ENCODE assay signal across 8 mouse cellular contexts in genomic region chr6:108661890-108662289, GRCm38 (mm10). TPM values are rescaled to one million over a fixed set of nuclear protein-coding genes. Genes with fewer than 3 reads are reported as not detected.
DNase-seq lines count a peak whose midpoint lies in the region; ATAC-seq and TF ChIP-seq lines count a peak whose summit lies in the region.

No protein-coding gene starts in this region.

- H3K4me1 ChIP-seq in heart, embryonic 10.5 days = peaks cover 39% of the 10 kb centered on the region
- peaks cover 28% of the 10 kb centered on the region for H3K4me1 ChIP-seq in forebrain, embryonic 12.5 days
- peaks cover 0 to 3% of the 10 kb centered on the region in 2 experiments; a peak in 2 of 4 replicates for H3K4me1 ChIP-seq in liver, embryonic 14.5 days (replicated peaks; ENCODE audit: control insufficient read depth in 2 of 2, insufficient read depth in 2 of 2, low read length in 1 of 2)

- no peak for TF ChIP-seq CTCF in liver, embryonic 14.5 days (IDR thresholded peaks at IDR 0.05; ENCODE audit: low read depth)

- intact Hi-C loops in heart, postnatal 14 days (cut with DNase I) = loop anchor here (2.0 to 5.0 kb wide), 4 partner anchors 47 to 237 kb away; no protein-coding TSS in a partner anchor

- H3K27ac ChIP-seq in heart, embryonic 10.5 days = peak overlapping the region; percentile 96; the same call in 1 of the 2 replicates
- H3K27ac ChIP-seq in forebrain, embryonic 12.5 days = no peak overlapping the region
- H3K27ac ChIP-seq in liver, embryonic 14.5 days = no peak overlapping the region

- peak overlapping the region; percentile 99; the same call in 1 of the 2 replicates for H3K4me2 ChIP-seq in forebrain, embryonic 12.5 days
- peak overlapping the region; percentile 41 for H3K4me2 ChIP-seq in liver, embryonic 14.5 days (ENCODE audit: low read depth)

- 0 out of 2 replicates have a peak overlapping the region, but pooled peaks have one; percentile 75 for H3K9ac ChIP-seq in forebrain, embryonic 12.5 days
- H3K9ac ChIP-seq in liver, embryonic 14.5 days (replicated peaks) = no peak overlapping the region

- H3K27me3 ChIP-seq in heart, embryonic 10.5 days (ENCODE audit: insufficient read depth, poor library complexity, severe bottlenecking) = peaks cover 15% of the 10 kb centered on the region; the same call in 1 of the 2 replicates
- peaks cover 29% of the 10 kb centered on the region for H3K27me3 ChIP-seq in forebrain, embryonic 12.5 days
- peaks cover 39% of the 10 kb centered on the region for H3K27me3 ChIP-seq in liver, embryonic 14.5 days (ENCODE audit: control insufficient read depth, insufficient read depth, low read length)

- TF ChIP-seq EP300 in liver, embryonic 14.5 days (IDR thresholded peaks at IDR 0.05; ENCODE audit: low read depth) = no peak

- no peak for DNase-seq in heart, embryonic 10.5 days (ENCODE audit: low spot score)
- no peak for DNase-seq in heart, postnatal 14 days
- peak; percentile 18 for DNase-seq in CD4-positive helper T cell, adult 2 months (ENCODE audit: low read depth, low spot score)
- DNase-seq in liver, embryonic 14.5 days (ENCODE audit: low read depth in 3 of 3, low spot score in 3 of 3) = no peak
- DNase-seq in layer of hippocampus, postnatal 14 days (ENCODE audit: low spot score in 2 of 2) = no peak
- no peak for DNase-seq in layer of hippocampus, adult 9-11 months
- DNase-seq in gastrocnemius, postnatal 25 days = no peak

- WGBS in heart, embryonic 10.5 days = 47% methylated on average over 6 of the region's 6 CpGs
- 55% methylated on average over 6 of the region's 6 CpGs for WGBS in forebrain, embryonic 12.5 days
- 42% methylated on average over 6 of the region's 6 CpGs for WGBS in liver, embryonic 14.5 days (ENCODE audit: insufficient replicate concordance)

- H3K36me3 ChIP-seq in heart, embryonic 10.5 days = peaks cover 20% of the 10 kb centered on the region
- peaks cover 7% of the 10 kb centered on the region; the same call in 1 of the 2 replicates for H3K36me3 ChIP-seq in forebrain, embryonic 12.5 days (replicated peaks)
- no peaks in the 10 kb centered on the region for H3K36me3 ChIP-seq in liver, embryonic 14.5 days (replicated peaks; ENCODE audit: control insufficient read depth, insufficient read depth, low read depth)

- ATAC-seq in forebrain, embryonic 12.5 days (ENCODE audit: low FRiP score) = no peak
- no peak for ATAC-seq in liver, embryonic 14.5 days (ENCODE audit: insufficient read depth)

- H3K9me3 ChIP-seq in heart, embryonic 10.5 days = no peaks in the 10 kb centered on the region
- H3K9me3 ChIP-seq in forebrain, embryonic 12.5 days = no peaks in the 10 kb centered on the region
- no peaks in the 10 kb centered on the region for H3K9me3 ChIP-seq in liver, embryonic 14.5 days (ENCODE audit: control insufficient read depth, low read length)

- H3K4me3 ChIP-seq in heart, embryonic 10.5 days = peak overlapping the region; percentile 74
- H3K4me3 ChIP-seq in forebrain, embryonic 12.5 days (replicated peaks) = peak overlapping the region; percentile 56
- peak overlapping the region in 1 of 2 experiments; percentile 51; a peak in 2 of 4 replicates for H3K4me3 ChIP-seq in liver, embryonic 14.5 days (ENCODE audit: insufficient read depth in 1 of 2, low read depth in 2 of 2, low read length in 2 of 2)

RNA-seq across cellular contexts. Expression of gene Bhlhe40, which starts 1.5 kb away (rescaled TPM):
- polyA plus RNA-seq in heart, embryonic 10.5 days (2016; fragmentation: Nextera tagmentation; extraction: Ambion mirVana) = 7.8 and 10.8 TPM in 2 replicates
- total RNA-seq in heart, postnatal 14 days (2021) = 10 to 100 TPM; 48.8 to 62.5 TPM
- 7.8 and 9.9 TPM in 2 replicates for polyA plus RNA-seq in forebrain, embryonic 12.5 days (2016; fragmentation: Nextera tagmentation; extraction: Ambion mirVana)
- 2.1 and 2.3 TPM in 2 replicates for polyA plus RNA-seq in liver, embryonic 14.5 days (2012; rRNA removed)
- polyA plus RNA-seq in liver, embryonic 14.5 days (2014; fragmentation: Nextera tagmentation; extraction: Ambion mirVana) = 5.2 and 5.3 TPM in 2 replicates
- total RNA-seq in layer of hippocampus, postnatal 14 days (2021) = 10 to 100 TPM; 47.6 to 58.7 TPM
- 10 to 100 TPM; 61.9 to 69.2 TPM for total RNA-seq in gastrocnemius, postnatal 25 days (2021)
